Mouse (Mus musculus) liver, postnatal 0 days (tissue): ENCODE data around the gene Ube2q2. TPM values are rescaled to one million over a fixed set of nuclear protein-coding genes. Genes with fewer than 3 reads are reported as not detected.

Experiments used
- ATAC-seq: fragments of 200-750 bp; cut with Nextera tagmentation; 2 replicates; pipeline ENCODE4 v1.8.0; 2017; ENCODE audit warnings: mild to moderate bottlenecking, moderate library complexity
- DNase-seq: peaks from one replicate; pipeline ENCODE4 v3.0.0-alpha.2; 2016
- H3K27ac ChIP-seq: fragments of 300-500 bp; sonication (generic); 2 replicates; pipeline ENCODE4 v1.5.1; 2014; ENCODE audit warnings: antibody characterized with exemption, moderate library complexity, mild to moderate bottlenecking, low read depth
- H3K27me3 ChIP-seq: fragments of 300-500 bp; sonication (generic); 2 replicates; pipeline ENCODE4 v1.6.1; 2014; ENCODE audit warnings: low read length, control low read depth, mixed read lengths; ENCODE audit not compliant: insufficient read depth
- H3K36me3 ChIP-seq: fragments of 300-500 bp; sonication (generic); replicated peaks from 2 replicates; pipeline ENCODE4 v1.6.1; 2014; ENCODE audit warnings: mild to moderate bottlenecking, control low read depth, low read length, moderate library complexity, mixed read lengths; ENCODE audit not compliant: insufficient read depth
- H3K4me1 ChIP-seq: fragments of 300-500 bp; sonication (generic); 2 replicates; pipeline ENCODE4 v1.6.1; 2014; ENCODE audit warnings: antibody characterized with exemption, mild to moderate bottlenecking, control low read depth; ENCODE audit not compliant: insufficient read depth
- H3K4me2 ChIP-seq: fragments of 300-500 bp; sonication (generic); 2 replicates; pipeline ENCODE4 v1.6.1; 2014; ENCODE audit warnings: low read depth, mild to moderate bottlenecking, low read length, moderate library complexity, mixed read lengths
- H3K4me3 ChIP-seq: fragments of 300-500 bp; sonication (generic); 2 replicates; pipeline ENCODE4 v1.5.1; 2014; ENCODE audit warnings: low read depth, low read length
- H3K9ac ChIP-seq: fragments of 300-500 bp; sonication (generic); replicated peaks from 2 replicates; pipeline ENCODE4 v1.6.1; 2014; ENCODE audit warnings: mild to moderate bottlenecking, moderate library complexity
- H3K9me3 ChIP-seq: fragments of 300-500 bp; sonication (generic); 2 replicates; pipeline ENCODE4 v1.6.1; 2016; ENCODE audit warnings: mild to moderate bottlenecking, control low read depth, low read length, mixed read lengths
- CTCF ChIP-seq: sonication (generic); IDR thresholded peaks from 2 replicates; pipeline ENCODE4 v1.5.1; 2016; ENCODE audit warnings: antibody characterized with exemption, low read depth
- EP300 ChIP-seq: IDR thresholded peaks from 2 replicates; pipeline ENCODE4 v1.6.1; 2016; ENCODE audit warnings: antibody characterized with exemption, low read depth, mild to moderate bottlenecking
- WGBS: fragments of 180-500 bp; shearing (Covaris S2); extraction: QIAGEN DNeasy Blood & Tissue Kit; methylation state at CpG from one replicate; pipeline ENCODE4 v1.1.7; 2014; ENCODE audit not compliant: insufficient replicate concordance; 5-methylcytosine and 5-hydroxymethylcytosine counted together
- polyA plus RNA-seq: library from polyadenylated mRNA; unstranded; fragments of >200 nt; fragmentation: Nextera tagmentation; extraction: Ambion mirVana; gene quantifications from 2 replicates; pipeline ENCODE4 v1.2.1, GENCODE M21; 2015

Gene Ube2q2
- polyA plus RNA-seq, 1 experiment from 2014 or later, result 8.3 TPM

DNA sequence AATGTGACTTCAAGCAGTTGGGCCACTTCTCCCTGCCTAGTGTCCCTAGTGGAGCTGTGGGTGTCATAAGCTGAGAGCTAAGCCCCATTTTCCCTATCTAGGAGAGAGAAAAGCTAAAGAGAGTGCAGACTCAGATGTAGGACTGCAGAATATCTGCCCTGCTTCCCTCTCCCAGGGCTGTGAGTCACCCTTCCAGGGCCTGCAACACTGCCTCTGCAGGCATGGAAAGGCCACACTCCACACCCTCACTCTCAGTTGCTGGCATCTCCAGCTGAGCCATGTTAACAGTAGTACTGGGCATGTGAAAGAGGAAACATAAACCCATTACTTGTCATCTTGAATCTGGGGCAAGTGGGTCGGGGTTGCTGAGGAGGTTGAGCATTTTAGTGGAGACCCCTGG is 33.9 kb upstream of the Ube2q2 start:
- ATAC-seq (no peak), DNase-seq (no peak)
- 70% methylated on average over 1 of the region's 1 CpGs for WGBS
- TF ChIP-seq EP300 (no peak), CTCF (no peak)
- no peak overlapping the region for H3K4me2 ChIP-seq
- no peak overlapping the region for H3K9ac ChIP-seq
- no peaks in the 10 kb centered on the region for H3K4me1 ChIP-seq
- H3K9me3 ChIP-seq, result no peaks in the 10 kb centered on the region
- no peaks in the 10 kb centered on the region for H3K36me3 ChIP-seq
- no peak overlapping the region for H3K27ac ChIP-seq
- H3K27me3 ChIP-seq, result no peaks in the 10 kb centered on the region
- no peak overlapping the region for H3K4me3 ChIP-seq

DNA sequence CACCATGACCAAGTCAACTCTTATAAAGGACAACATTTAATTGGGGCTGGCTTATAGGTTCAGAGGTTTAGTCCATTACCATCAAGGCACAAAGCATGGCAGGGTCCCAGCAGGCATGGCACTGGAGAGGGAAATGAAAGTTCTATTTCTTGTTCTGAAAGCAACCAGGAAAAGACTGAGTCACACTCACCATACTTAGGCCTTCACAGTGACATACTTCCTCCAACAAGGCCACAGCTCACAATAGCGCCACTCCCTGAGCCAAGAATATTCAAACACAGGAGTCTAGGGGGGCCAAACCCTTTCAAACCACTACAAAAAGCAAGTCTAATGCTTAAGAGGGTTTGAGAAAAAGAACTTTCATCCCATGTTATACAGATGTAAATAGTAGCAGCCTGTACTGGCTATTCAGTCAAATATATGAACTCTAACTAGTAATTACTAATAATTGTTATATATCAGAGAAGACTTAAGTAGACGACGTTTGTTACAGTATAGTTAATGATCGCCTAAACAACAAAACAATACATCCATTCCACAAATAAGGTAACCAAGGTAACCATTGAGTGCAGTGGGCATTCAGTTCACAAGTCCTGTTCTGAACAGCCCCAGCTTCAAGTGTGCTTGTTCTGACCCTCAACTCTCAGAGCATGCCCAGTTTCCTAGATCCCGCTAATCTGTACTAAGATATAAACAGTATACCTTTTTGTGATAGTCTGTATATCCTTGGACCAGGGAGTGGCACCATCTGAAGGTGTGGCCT is 31.2 kb upstream of the Ube2q2 start:
- 83% methylated on average over 5 of the region's 5 CpGs for WGBS
- Histone ChIP-seq H3K27me3 (no peaks in the 10 kb centered on the region), H3K4me3 (no peak overlapping the region), H3K4me2 (no peak overlapping the region), H3K9ac (no peak overlapping the region), H3K36me3 (no peaks in the 10 kb centered on the region), H3K9me3 (no peaks in the 10 kb centered on the region), H3K4me1 (no peaks in the 10 kb centered on the region), H3K27ac (no peak overlapping the region)
- ATAC-seq (no peak), DNase-seq (no peak)
- no peak for TF ChIP-seq CTCF
- TF ChIP-seq EP300, result no peak

DNA sequence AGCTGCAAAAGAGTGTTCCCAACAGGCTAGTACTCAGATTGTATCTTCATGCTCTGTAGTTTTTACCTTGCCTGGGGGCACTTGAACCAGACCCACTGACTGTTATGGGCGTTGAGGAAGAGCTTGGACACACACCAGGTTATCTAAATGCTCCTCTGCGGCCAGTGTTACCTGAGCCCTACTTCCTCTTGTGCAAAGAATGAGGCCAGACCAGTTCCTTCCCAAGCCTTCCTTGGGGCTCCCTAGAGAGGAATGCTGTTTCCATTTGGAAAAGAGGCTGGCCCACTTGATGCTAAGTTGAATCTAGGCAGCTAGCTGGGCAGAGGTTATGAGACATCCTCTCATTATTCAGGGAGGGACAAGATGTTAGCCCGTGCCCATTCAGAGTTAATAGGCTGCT is 26.1 kb upstream of the Ube2q2 start:
- no peak for DNase-seq
- TF ChIP-seq EP300 (no peak), CTCF (no peak)
- Histone ChIP-seq H3K27ac (no peak overlapping the region), H3K4me2 (no peak overlapping the region), H3K9me3 (no peaks in the 10 kb centered on the region), H3K27me3 (no peaks in the 10 kb centered on the region), H3K9ac (no peak overlapping the region), H3K36me3 (no peaks in the 10 kb centered on the region), H3K4me3 (no peak overlapping the region), H3K4me1 (no peaks in the 10 kb centered on the region)
- 52% methylated on average over 3 of the region's 3 CpGs for WGBS
- ATAC-seq, result no peak

- no peaks in the 10 kb centered on the region for H3K36me3 ChIP-seq
- H3K4me2 ChIP-seq, result no peak overlapping the region
- no peaks in the 10 kb centered on the region for H3K9me3 ChIP-seq
- H3K9ac ChIP-seq, result no peak overlapping the region
- DNase-seq (no peak), ATAC-seq (no peak)
- no peaks in the 10 kb centered on the region for H3K4me1 ChIP-seq
- no peaks in the 10 kb centered on the region for H3K27me3 ChIP-seq
- TF ChIP-seq CTCF (no peak), EP300 (no peak)
- no peak overlapping the region for H3K27ac ChIP-seq
- H3K4me3 ChIP-seq, result no peak overlapping the region
- WGBS, result 46% methylated on average over 7 of the region's 7 CpGs
Observed at GRCm38 (mm10) chr9:55125735-55126134, 22.9 kb upstream of the Ube2q2 start.

- no peaks in the 10 kb centered on the region for H3K4me1 ChIP-seq
- H3K9ac ChIP-seq, result no peak overlapping the region
- DNase-seq (no peak), ATAC-seq (no peak)
- H3K4me3 ChIP-seq, result no peak overlapping the region
- H3K9me3 ChIP-seq, result no peaks in the 10 kb centered on the region
- no peaks in the 10 kb centered on the region for H3K27me3 ChIP-seq
- TF ChIP-seq EP300 (no peak), CTCF (no peak)
- H3K27ac ChIP-seq, result no peak overlapping the region
- no peaks in the 10 kb centered on the region for H3K36me3 ChIP-seq
- H3K4me2 ChIP-seq, result no peak overlapping the region
- 49% methylated on average over 1 of the region's 1 CpGs for WGBS
Observed at GRCm38 (mm10) chr9:55126295-55126694, 22.4 kb upstream of the Ube2q2 start.

GRCm38 (mm10) chr9:55131851-55132250 is 16.8 kb upstream of the Ube2q2 start:
- Histone ChIP-seq H3K4me1 (no peaks in the 10 kb centered on the region), H3K9me3 (no peaks in the 10 kb centered on the region), H3K27me3 (no peaks in the 10 kb centered on the region), H3K36me3 (no peaks in the 10 kb centered on the region), H3K4me2 (no peak overlapping the region), H3K27ac (no peak overlapping the region), H3K9ac (no peak overlapping the region), H3K4me3 (no peak overlapping the region)
- ATAC-seq (no peak), DNase-seq (no peak)
- no peak for TF ChIP-seq CTCF
- no peak for TF ChIP-seq EP300
